Mouse (Mus musculus) layer of hippocampus, adult 9-11 months (tissue): Measurements from ENCODE around the gene Map3k21.

Experiments
- DNase-seq: peaks from one replicate; pipeline ENCODE4 v3.0.0; 2022

Map3k21 gene

DNA sequence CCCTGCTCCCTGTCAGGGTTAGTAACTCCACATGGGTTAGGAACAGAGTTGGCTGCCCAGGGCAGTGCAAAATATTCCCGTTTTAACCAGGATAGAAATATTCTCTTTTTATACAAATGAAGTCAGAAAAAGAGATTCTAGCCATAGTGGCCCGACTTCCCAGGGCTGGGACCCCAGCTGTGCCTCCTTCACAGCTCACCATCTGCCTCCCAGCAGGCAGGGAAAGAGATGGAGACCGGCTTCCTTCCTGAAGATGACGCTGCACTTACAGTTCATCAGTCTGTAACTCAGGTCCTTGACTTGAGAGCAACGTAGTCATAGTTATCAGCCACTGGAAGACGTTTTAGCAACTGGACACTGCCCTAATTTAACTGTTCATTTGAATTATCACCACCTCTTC is 70.6 kb downstream of the Map3k21 start:
- DNase-seq, result no peak

- DNase-seq, result no peak
Observed at GRCm38 (mm10) chr8:125983515-125983914, 73.3 kb downstream of the Map3k21 start.

- DNase-seq, result no peak
Observed at GRCm38 (mm10) chr8:125984140-125984539, 73.9 kb downstream of the Map3k21 start.

- no peak for DNase-seq
Observed at GRCm38 (mm10) chr8:125985364-125985763, 75.1 kb downstream of the Map3k21 start.

GRCm38 (mm10) chr8:125986999-125987589 is 76.8 kb downstream of the Map3k21 start:
- DNase-seq, result no peak

DNA sequence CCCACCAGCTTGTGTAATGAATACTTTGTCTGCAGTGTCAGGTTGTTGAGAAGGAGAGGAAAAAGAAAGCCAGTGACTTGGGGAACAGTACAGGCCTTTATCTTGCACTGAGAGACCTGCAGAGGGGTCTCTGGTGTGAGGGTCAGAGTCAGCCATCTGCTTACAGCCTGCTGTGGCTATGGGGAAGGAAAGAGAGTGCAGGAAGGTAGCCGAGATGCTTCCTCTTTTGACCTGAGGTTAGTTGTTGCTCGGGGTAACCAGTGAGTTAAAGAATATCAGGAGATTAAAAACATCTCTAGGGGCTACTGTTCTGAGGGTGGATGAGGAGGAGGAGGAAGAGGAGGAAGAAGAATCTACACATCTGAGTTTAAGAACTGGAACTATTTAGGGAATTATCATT is 77.7 kb downstream of the Map3k21 start:
- DNase-seq, result no peak

DNA sequence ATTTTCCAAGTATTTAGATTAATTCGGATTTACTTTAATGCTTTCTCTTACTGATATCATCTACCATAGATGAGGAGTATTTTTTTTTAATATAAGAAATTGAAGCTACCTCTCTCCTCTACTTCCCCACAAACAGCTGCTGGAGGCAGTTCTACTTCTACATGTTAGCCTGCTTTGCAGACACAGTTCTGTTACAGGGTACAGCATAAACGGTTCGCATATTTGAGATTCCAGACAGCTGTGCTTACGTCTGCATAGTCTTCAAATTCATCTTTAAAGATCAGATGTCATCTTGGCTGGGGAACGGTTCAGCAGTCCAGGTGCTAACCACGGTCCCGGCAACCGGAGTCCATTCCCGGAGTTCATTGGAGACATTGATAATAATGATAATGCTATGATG is 83.4 kb downstream of the Map3k21 start:
- no peak for DNase-seq

GRCm38 (mm10) chr8:125995101-125995986 is 85.1 kb downstream of the Map3k21 start, which contains the start of gene Kcnk1:
Gene Kcnk1 (plus strand): TSS chr8:125995170.
- DNase-seq, result peak; percentile 61

- DNase-seq, result no peak
Observed at GRCm38 (mm10) chr8:125996031-125996839, 86.0 kb downstream of the Map3k21 start.

GRCm38 (mm10) chr8:125996980-125997379 is 86.7 kb downstream of the Map3k21 start:
- DNase-seq, result no peak
